In the genomic region with DNA sequence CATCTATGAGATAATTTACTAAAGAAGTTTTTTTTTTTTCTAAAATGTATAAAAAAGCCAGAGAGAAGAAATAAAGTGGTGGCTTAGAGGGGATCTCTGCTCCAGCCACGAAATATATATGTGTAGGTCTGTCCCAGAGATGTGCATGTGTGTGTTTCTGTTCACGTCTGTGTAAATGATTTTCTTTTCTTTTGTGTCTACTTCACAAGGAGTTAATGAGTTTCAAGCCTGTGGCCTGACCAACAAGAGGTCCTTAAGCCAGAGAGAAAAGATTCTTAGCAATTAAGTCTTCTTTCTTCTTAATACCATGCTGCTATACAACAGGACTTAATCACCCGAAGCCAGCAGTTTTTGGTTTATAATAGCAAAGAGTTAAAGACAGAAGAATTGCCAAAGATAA, we compare ENCODE assay signal across 17 mouse cellular contexts.
"Had no signal": no experiment of that assay in that cellular context is flagged by ENCODE, and none has a peak within 500 bp of the region (broad histone marks: within the 10 kb centered on the region; RNA-seq: fewer than 3 reads in every experiment).

No protein-coding gene starts in this region.

- H3K4me2 ChIP-seq: liver, embryonic 13.5 days; midbrain, embryonic 15.5 days; neural tube, embryonic 12.5 days; neural tube, embryonic 15.5 days had no signal

- ATAC-seq: midbrain, embryonic 15.5 days had no signal

- DNase-seq: kidney, adult 2 months; kidney, postnatal 25 days; layer of hippocampus, postnatal 36 days; liver, embryonic 13.5 days; lung, adult 2 months; lung, postnatal 14 days; lung, postnatal 4 days; thymus, adult 2 months; thymus, postnatal 14 days; thymus, postnatal 4 days had no signal

- H3K36me3 ChIP-seq: liver, embryonic 13.5 days; midbrain, embryonic 15.5 days; neural tube, embryonic 12.5 days; neural tube, embryonic 15.5 days had no signal

- H3K9me3 ChIP-seq: liver, embryonic 13.5 days; midbrain, embryonic 15.5 days; neural tube, embryonic 12.5 days; neural tube, embryonic 15.5 days had no signal

- H3K9ac ChIP-seq: liver, embryonic 13.5 days; midbrain, embryonic 15.5 days; neural tube, embryonic 12.5 days; neural tube, embryonic 15.5 days had no signal

- H3K4me1 ChIP-seq: liver, embryonic 13.5 days; midbrain, embryonic 15.5 days; neural tube, embryonic 12.5 days; neural tube, embryonic 15.5 days had no signal

- H3K4me3 ChIP-seq: layer of hippocampus, adult 2 months; left cerebral cortex, adult 2 months; liver, embryonic 13.5 days; midbrain, embryonic 15.5 days; neural tube, embryonic 12.5 days; neural tube, embryonic 15.5 days had no signal

- H3K27me3 ChIP-seq: liver, embryonic 13.5 days; midbrain, embryonic 15.5 days; neural tube, embryonic 12.5 days; neural tube, embryonic 15.5 days had no signal

- H3K27ac ChIP-seq: kidney, postnatal 0 days; layer of hippocampus, adult 2 months; left cerebral cortex, adult 2 months; liver, embryonic 13.5 days; midbrain, embryonic 15.5 days; neural tube, embryonic 12.5 days; neural tube, embryonic 15.5 days; stomach, postnatal 0 days had no signal
